Mouse (Mus musculus) liver, postnatal 0 days (tissue): ENCODE measurements around the gene Serpinb9b.
A peak's percentile ranks its signal among the peaks of the same experiment; 100 is the strongest.

Source experiments
- CTCF ChIP-seq: sonication (generic); IDR thresholded peaks from 2 replicates; pipeline ENCODE4 v1.5.1; 2016; ENCODE audit warnings: antibody characterized with exemption, low read depth
- EP300 ChIP-seq: IDR thresholded peaks from 2 replicates; pipeline ENCODE4 v1.6.1; 2016; ENCODE audit warnings: antibody characterized with exemption, low read depth, mild to moderate bottlenecking

DNA sequence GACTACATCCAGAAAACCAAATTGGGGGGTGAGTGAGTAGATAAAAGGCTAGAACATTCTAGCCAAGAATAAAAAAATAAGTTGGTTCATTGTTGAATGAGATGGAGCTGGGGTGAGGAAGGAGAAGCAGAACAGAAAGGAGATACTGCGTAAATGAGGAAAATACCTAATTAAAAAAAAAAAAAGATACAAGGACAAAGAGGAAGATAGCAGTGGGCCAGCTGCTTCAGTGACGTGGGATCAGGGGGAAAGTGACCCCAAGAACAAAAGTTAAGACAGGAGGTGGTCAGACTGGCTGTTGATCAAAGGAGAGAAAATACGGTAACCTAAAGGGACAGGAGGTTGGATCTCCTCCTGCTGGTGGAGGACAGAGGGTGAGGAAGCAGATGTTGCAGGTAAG lies 24.3 kb upstream of the Serpinb9b start, which contains the start of gene Serpinb9:
- TF ChIP-seq CTCF = peak; percentile 38
- TF ChIP-seq EP300 = no peak
